Mouse (Mus musculus) midbrain, embryonic 16.5 days (tissue): Measurements from ENCODE around the gene Igfbp5. TPM values are rescaled to one million over a fixed set of nuclear protein-coding genes. Genes with fewer than 3 reads are reported as not detected.

ENCODE experiments used
- ATAC-seq: fragments of 200-750 bp; cut with Nextera tagmentation; 2 replicates; pipeline ENCODE4 v1.8.0; 2017; ENCODE audit warnings: moderate TSS enrichment
- H3K27ac ChIP-seq: fragments of 300-500 bp; sonication (generic); 2 replicates; pipeline ENCODE4 v1.5.1; 2014; ENCODE audit warnings: mild to moderate bottlenecking, low read length, mixed read lengths
- H3K27me3 ChIP-seq: fragments of 300-500 bp; sonication (generic); 2 replicates; pipeline ENCODE4 v1.6.1; 2014; ENCODE audit warnings: low read depth, low read length, mixed read lengths; ENCODE audit not compliant: control insufficient read depth, insufficient read depth
- H3K36me3 ChIP-seq: fragments of 300-500 bp; sonication (generic); 2 replicates; pipeline ENCODE4 v1.6.1; 2014; ENCODE audit warnings: mild to moderate bottlenecking, low read length, moderate library complexity, mixed read lengths; ENCODE audit not compliant: control insufficient read depth, insufficient read depth
- H3K4me1 ChIP-seq: fragments of 300-500 bp; sonication (generic); 2 replicates; pipeline ENCODE4 v1.6.1; 2014; ENCODE audit warnings: mild to moderate bottlenecking, low read length, mixed read lengths; ENCODE audit not compliant: control insufficient read depth, insufficient read depth
- H3K4me2 ChIP-seq: fragments of 300-500 bp; sonication (generic); 2 replicates; pipeline ENCODE4 v1.6.1; 2014; ENCODE audit warnings: mild to moderate bottlenecking, low read length, mixed read lengths
- H3K4me3 ChIP-seq: fragments of 300-500 bp; sonication (generic); 2 replicates; pipeline ENCODE4 v1.5.1; 2014; ENCODE audit warnings: low read depth, mild to moderate bottlenecking, low read length, moderate library complexity, mixed read lengths
- H3K9ac ChIP-seq: fragments of 300-500 bp; sonication (generic); 2 replicates; pipeline ENCODE4 v1.6.1; 2014; ENCODE audit warnings: low read depth, low read length, mixed read lengths
- H3K9me3 ChIP-seq: fragments of 300-500 bp; sonication (generic); replicated peaks from 2 replicates; pipeline ENCODE4 v1.6.1; 2014; ENCODE audit warnings: mild to moderate bottlenecking, low read length, mixed read lengths; ENCODE audit not compliant: control insufficient read depth, poor library complexity, severe bottlenecking
- WGBS: fragments of 180-500 bp; shearing (Covaris S2); extraction: QIAGEN DNeasy Blood & Tissue Kit; methylation state at CpG from one replicate; pipeline ENCODE4 v1.1.7; 2014; 5-methylcytosine and 5-hydroxymethylcytosine counted together
- polyA plus RNA-seq: library from polyadenylated mRNA; unstranded; fragments of >200 nt; fragmentation: Nextera tagmentation; extraction: Ambion mirVana; gene quantifications from 2 replicates; pipeline ENCODE4 v1.2.1, GENCODE M21; 2015

The Igfbp5 gene
- polyA plus RNA-seq, 1 experiment from 2014 or later = 42.6 TPM

- Histone ChIP-seq H3K27me3 (no peaks in the 10 kb centered on the region), H3K4me1 (peaks cover 41% of the 10 kb centered on the region), H3K36me3 (no peaks in the 10 kb centered on the region), H3K4me2 (peak overlapping the region; percentile 81), H3K9me3 (no peaks in the 10 kb centered on the region), H3K4me3 (peak overlapping the region; percentile 51), H3K27ac (peak overlapping the region; percentile 85), H3K9ac (peak overlapping the region; percentile 72)
- ATAC-seq = peak; percentile 4; the same call in 1 of the 2 replicates
- WGBS = 0% methylated on average over 6 of the region's 6 CpGs
Measured at GRCm38 (mm10) chr1:72871337-72871696, 3.4 kb downstream of the Igfbp5 start.

GRCm38 (mm10) chr1:72870615-72871336 lies 3.9 kb downstream of the Igfbp5 start:
- Histone ChIP-seq H3K27ac (peak overlapping the region; percentile 85), H3K4me3 (peak overlapping the region; percentile 51), H3K4me1 (peaks cover 44% of the 10 kb centered on the region), H3K4me2 (peak overlapping the region; percentile 81), H3K27me3 (no peaks in the 10 kb centered on the region), H3K9me3 (no peaks in the 10 kb centered on the region), H3K9ac (peak overlapping the region; percentile 72), H3K36me3 (no peaks in the 10 kb centered on the region)
- WGBS = 1% methylated on average over 20 of the region's 20 CpGs
- ATAC-seq = peak; percentile 59

DNA sequence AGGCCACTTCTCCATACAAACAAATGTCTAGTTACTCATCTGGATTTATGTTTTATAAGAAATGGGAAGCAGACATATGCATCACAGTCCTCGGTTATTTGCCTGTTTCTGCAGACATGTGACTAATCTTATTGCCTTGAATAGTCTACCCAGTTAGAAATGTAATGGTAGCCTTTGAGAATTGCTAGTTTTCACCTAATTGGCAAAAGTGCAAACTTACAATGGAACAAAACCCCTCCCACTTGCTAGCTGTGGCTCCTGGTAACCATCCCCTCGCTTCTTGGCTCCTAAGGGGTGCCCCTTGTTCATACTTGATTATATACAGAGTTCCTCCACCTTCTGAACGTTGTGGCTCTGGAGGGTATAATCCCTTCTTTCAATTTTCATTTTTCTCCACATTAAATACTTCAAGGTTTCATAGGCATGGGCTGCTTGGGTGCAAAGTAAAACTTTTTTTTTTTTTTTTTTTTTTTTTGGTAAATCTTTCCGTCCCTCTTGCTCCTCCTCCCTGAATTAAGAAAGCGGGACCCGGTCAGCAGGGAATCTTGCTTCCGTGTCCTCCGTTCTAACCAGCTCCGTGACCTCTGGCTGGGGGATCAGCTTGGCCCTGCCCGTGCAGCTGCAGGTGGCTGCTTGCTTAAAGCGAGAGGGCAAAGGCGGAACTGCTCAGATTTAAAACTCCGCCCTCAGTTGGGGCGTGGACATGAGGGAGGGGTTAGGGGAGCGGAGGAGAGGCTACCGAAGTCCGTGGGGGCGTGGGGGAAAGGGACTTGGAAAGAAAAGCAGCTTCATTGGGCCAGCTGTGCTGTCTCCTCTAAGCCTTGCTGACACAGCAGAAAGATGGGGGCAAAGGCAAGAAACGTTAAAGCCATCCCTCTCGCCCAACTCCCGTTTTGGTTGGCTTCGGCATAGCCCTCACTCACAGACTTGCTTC lies 4.7 kb downstream of the Igfbp5 start:
- Histone ChIP-seq H3K4me3 (peak overlapping the region; percentile 51), H3K4me1 (peaks cover 36% of the 10 kb centered on the region), H3K9ac (peak overlapping the region; percentile 72), H3K9me3 (no peaks in the 10 kb centered on the region), H3K27ac (peak overlapping the region; percentile 85; the same call in 1 of the 2 replicates), H3K36me3 (no peaks in the 10 kb centered on the region), H3K4me2 (peak overlapping the region; percentile 81), H3K27me3 (no peaks in the 10 kb centered on the region)
- no peak for ATAC-seq
- WGBS = 5% methylated on average over 22 of the region's 22 CpGs

DNA sequence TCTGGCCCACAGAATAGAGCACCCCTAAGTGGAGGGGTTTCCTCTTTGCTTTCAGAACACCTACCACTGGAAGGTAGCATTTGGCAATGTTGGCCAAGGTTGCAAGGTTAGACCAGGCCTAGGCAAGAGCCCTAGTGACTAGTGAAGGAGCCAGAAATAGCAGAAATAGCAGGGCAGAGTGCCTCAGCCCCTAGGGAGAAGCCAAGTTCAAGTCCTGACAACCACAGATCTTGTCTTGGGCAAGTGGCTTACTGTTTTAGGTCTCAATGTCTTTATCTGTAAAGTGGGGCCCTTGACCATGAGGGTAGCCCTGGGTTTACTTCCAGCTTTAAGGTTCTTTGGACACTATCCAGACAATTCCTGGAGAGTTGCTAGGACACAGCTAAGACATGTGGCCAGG lies 5.4 kb downstream of the Igfbp5 start:
- H3K4me1 ChIP-seq = peaks cover 30% of the 10 kb centered on the region
- no peaks in the 10 kb centered on the region for H3K9me3 ChIP-seq
- H3K4me2 ChIP-seq = no peak overlapping the region

GRCm38 (mm10) chr1:72868429-72869215 lies 6.1 kb downstream of the Igfbp5 start:
- Histone ChIP-seq H3K27me3 (no peaks in the 10 kb centered on the region), H3K9ac (no peak overlapping the region), H3K4me2 (no peak overlapping the region), H3K9me3 (no peaks in the 10 kb centered on the region), H3K36me3 (no peaks in the 10 kb centered on the region), H3K4me1 (peaks cover 27% of the 10 kb centered on the region), H3K27ac (no peak overlapping the region), H3K4me3 (no peak overlapping the region)
- ATAC-seq = no peak
- 81% methylated on average over 10 of the region's 10 CpGs for WGBS

More for the DNA sequence above, 5.4 kb downstream of the Igfbp5 start:
- Histone ChIP-seq H3K9ac (no peak overlapping the region), H3K27ac (no peak overlapping the region), H3K4me3 (no peak overlapping the region), H3K27me3 (no peaks in the 10 kb centered on the region), H3K36me3 (no peaks in the 10 kb centered on the region)
- no peak for ATAC-seq

- WGBS = 39% methylated on average over 1 of the region's 1 CpGs
- no peak overlapping the region for H3K4me2 ChIP-seq
- no peaks in the 10 kb centered on the region for H3K36me3 ChIP-seq
- no peak for ATAC-seq
- H3K27me3 ChIP-seq = no peaks in the 10 kb centered on the region
- H3K27ac ChIP-seq = no peak overlapping the region
- no peak overlapping the region for H3K4me3 ChIP-seq
- H3K9me3 ChIP-seq = no peaks in the 10 kb centered on the region
- H3K4me1 ChIP-seq = peaks cover 19% of the 10 kb centered on the region
- no peak overlapping the region for H3K9ac ChIP-seq
Measured at GRCm38 (mm10) chr1:72867346-72867745, 7.3 kb downstream of the Igfbp5 start.

GRCm38 (mm10) chr1:72866417-72866816 lies 8.3 kb downstream of the Igfbp5 start:
- Histone ChIP-seq H3K27me3 (no peaks in the 10 kb centered on the region), H3K4me2 (no peak overlapping the region)
- no peak for ATAC-seq

DNA sequence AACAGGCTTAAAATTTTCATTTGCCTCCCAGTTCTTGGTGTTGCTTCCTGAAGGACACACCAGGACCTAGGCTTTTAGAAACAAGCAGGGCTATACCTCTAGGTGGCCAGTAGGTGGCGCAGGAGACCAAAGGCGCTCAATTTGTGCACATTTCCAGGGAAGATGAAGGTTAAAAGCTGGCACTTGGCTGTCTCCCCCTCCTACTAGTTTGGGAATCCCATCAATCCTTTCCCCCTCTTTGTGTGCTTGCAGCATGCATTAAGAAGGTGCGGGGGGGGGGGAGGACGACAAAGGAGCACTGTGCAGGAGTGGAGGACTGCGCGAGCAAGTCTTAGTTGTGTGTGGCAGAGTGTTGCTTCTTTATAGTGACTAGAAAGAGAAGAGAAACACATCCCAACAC lies 8.8 kb downstream of the Igfbp5 start:
- Histone ChIP-seq H3K27ac (no peak overlapping the region), H3K9ac (0 out of 2 replicates have a peak overlapping the region, but pooled peaks have one; percentile 16), H3K27me3 (no peaks in the 10 kb centered on the region), H3K4me3 (no peak overlapping the region), H3K9me3 (no peaks in the 10 kb centered on the region), H3K4me1 (peaks cover 18% of the 10 kb centered on the region), H3K36me3 (no peaks in the 10 kb centered on the region), H3K4me2 (no peak overlapping the region; the same call in 1 of the 2 replicates)
- peak; percentile 25; the same call in 1 of the 2 replicates for ATAC-seq
- WGBS = 11% methylated on average over 6 of the region's 6 CpGs

More at GRCm38 (mm10) chr1:72866417-72866816, 8.3 kb downstream of the Igfbp5 start:
- Histone ChIP-seq H3K9me3 (no peaks in the 10 kb centered on the region), H3K4me3 (no peak overlapping the region), H3K4me1 (peaks cover 19% of the 10 kb centered on the region), H3K27ac (no peak overlapping the region), H3K9ac (0 out of 2 replicates have a peak overlapping the region, but pooled peaks have one; percentile 16), H3K36me3 (no peaks in the 10 kb centered on the region)
- WGBS = 57% methylated on average over 5 of the region's 5 CpGs
